Mouse (Mus musculus) erythroblast, embryonic 14.5 days (primary cell): ENCODE data around the gene Atp5f1.

ENCODE experiments used
- GATA1 ChIP-seq: IDR thresholded peaks from 2 replicates; pipeline ENCODE4 v1.6.1; 2012; ENCODE audit warnings: low read length, inconsistent platforms, mixed read lengths
- TAL1 ChIP-seq: IDR thresholded peaks from 3 replicates; pipeline ENCODE4 v1.6.1; 2012; ENCODE audit warnings: low read length, inconsistent platforms, mixed read lengths

DNA sequence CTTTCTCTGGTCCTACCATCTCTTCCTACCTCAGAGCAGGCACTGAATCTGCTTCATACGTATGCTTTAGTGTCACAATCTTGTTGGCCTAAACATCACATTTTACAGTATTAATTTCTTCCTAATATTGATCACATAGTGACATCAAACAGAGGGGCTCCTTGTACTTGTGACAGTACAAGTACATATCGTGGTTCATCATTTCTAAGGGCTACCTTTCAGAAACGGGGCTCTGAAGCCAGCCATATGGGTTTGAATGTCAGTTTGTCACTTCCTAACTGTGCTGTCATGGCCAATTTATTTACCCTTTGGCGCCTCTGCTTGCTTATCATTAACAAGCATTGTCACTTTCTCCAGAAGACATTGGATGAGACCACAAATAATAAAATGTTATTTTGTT is 58.4 kb downstream of the Atp5f1 start:
- TF ChIP-seq TAL1: no peak
- TF ChIP-seq GATA1: no peak
